Mouse (Mus musculus): ENCODE measurements around the gene Nudt17. TPM values are rescaled to one million over a fixed set of nuclear protein-coding genes. Genes with fewer than 3 reads are reported as not detected.
"Not testable (repeated sequence)": the region's sequence is repeated elsewhere in the genome, so short reads cannot be mapped to it uniquely, and the experiment has no call there.

The Nudt17 gene
- polyA plus RNA-seq, 1 experiment from 2014 or later: 21.7 TPM

- Histone ChIP-seq H3K36me3 (ENCODE audit: control insufficient read depth, insufficient read depth, low read length) (no peaks in the 10 kb centered on the region), H3K4me2 (ENCODE audit: low read depth, low read length) (no peak overlapping the region), H3K27me3 (ENCODE audit: control insufficient read depth, insufficient read depth, low read length) (no peaks in the 10 kb centered on the region), H3K4me3 (ENCODE audit: low read depth, low read length) (no peak overlapping the region), H3K9ac (replicated peaks; ENCODE audit: low read depth, low read length) (no peak overlapping the region), H3K9me3 (ENCODE audit: control insufficient read depth, low read length) (no peaks in the 10 kb centered on the region), H3K27ac (ENCODE audit: low read depth, low read length) (no peak overlapping the region), H3K4me1 (ENCODE audit: control insufficient read depth, insufficient read depth, low read length) (no peaks in the 10 kb centered on the region)
- no peak for ATAC-seq (ENCODE audit: low read depth)
- WGBS: 92% methylated on average over 5 of the region's 5 CpGs
These were observed 39.8 kb downstream of the Nudt17 start for GRCm38 (mm10) chr3:96668424-96669067.

DNA sequence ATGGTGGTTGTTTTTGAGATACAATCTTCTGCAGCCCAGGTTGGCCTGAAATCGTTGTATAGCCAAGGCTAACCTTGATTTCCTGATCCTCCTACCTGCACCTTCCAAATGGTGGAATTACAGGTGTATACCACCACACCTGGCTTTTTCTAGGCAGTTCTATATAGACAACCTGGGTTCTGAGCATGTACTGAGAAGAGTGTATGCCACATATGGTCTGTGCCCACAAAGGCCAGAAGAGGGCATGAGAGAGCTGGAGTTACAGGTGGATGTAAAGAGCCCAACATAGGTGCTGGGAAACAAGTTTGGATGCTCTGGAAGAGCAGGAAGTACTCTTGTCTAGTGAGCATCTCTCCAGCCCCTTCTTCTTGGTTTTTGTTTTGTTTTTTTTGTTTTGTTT lies 41.0 kb downstream of the Nudt17 start:
- Histone ChIP-seq H3K4me1 (ENCODE audit: control insufficient read depth, insufficient read depth, low read length) (0 out of 2 replicates have a peak, but pooled peaks cover 2% of the 10 kb centered on the region), H3K9ac (replicated peaks; ENCODE audit: low read depth, low read length) (no peak overlapping the region), H3K9me3 (ENCODE audit: control insufficient read depth, low read length) (no peaks in the 10 kb centered on the region), H3K27me3 (ENCODE audit: control insufficient read depth, insufficient read depth, low read length) (no peaks in the 10 kb centered on the region), H3K4me2 (ENCODE audit: low read depth, low read length) (no peak overlapping the region), H3K4me3 (ENCODE audit: low read depth, low read length) (no peak overlapping the region), H3K36me3 (ENCODE audit: control insufficient read depth, insufficient read depth, low read length) (no peaks in the 10 kb centered on the region), H3K27ac (ENCODE audit: low read depth, low read length) (no peak overlapping the region)
- no peak for ATAC-seq (ENCODE audit: low read depth)
- 41% methylated on average over 1 of the region's 1 CpGs for WGBS

GRCm38 (mm10) chr3:96666916-96667315 lies 41.4 kb downstream of the Nudt17 start:
- Histone ChIP-seq H3K36me3 (ENCODE audit: control insufficient read depth, insufficient read depth, low read length) (no peaks in the 10 kb centered on the region), H3K27ac (ENCODE audit: low read depth, low read length) (no peak overlapping the region), H3K4me2 (ENCODE audit: low read depth, low read length) (no peak overlapping the region), H3K9me3 (ENCODE audit: control insufficient read depth, low read length) (no peaks in the 10 kb centered on the region), H3K27me3 (ENCODE audit: control insufficient read depth, insufficient read depth, low read length) (no peaks in the 10 kb centered on the region), H3K4me3 (ENCODE audit: low read depth, low read length) (no peak overlapping the region), H3K9ac (replicated peaks; ENCODE audit: low read depth, low read length) (no peak overlapping the region), H3K4me1 (ENCODE audit: control insufficient read depth, insufficient read depth, low read length) (0 out of 2 replicates have a peak, but pooled peaks cover 2% of the 10 kb centered on the region)
- ATAC-seq (ENCODE audit: low read depth): no peak
- WGBS: 94% methylated on average over 5 of the region's 5 CpGs

DNA sequence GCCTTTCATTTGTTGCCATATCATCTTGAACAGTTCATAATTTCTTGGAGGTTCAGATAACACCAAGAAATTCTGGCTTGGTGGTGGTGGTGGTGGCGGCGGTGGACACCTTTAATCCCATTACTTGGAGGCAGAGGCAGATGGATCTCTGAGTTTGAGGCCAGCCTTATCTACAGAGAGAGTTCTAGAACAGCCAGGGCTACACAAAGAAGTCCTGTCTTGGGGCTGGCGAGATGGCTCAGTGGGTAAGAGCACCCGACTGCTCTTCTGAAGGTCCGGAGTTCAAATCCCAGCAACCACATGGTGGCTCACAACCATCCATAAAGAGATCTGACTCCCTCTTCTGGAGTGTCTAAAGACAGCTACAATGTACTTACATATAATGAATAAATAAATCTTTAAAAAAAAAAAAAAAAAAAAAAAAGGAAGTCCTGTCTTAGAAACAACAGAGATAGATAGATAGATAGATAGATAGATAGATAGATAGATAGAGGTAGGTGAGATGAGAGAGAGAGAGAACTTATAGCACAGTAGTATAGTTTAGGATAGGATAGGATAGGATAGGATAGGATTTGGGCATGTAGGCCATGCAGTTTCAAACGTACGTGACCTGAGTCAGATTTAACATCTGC lies 42.5 kb downstream of the Nudt17 start:
- H3K36me3 ChIP-seq (ENCODE audit: control insufficient read depth, insufficient read depth, low read length); H3K4me3 ChIP-seq (ENCODE audit: low read depth, low read length); ATAC-seq (ENCODE audit: low read depth); H3K27me3 ChIP-seq (ENCODE audit: control insufficient read depth, insufficient read depth, low read length); H3K9ac ChIP-seq (replicated peaks; ENCODE audit: low read depth, low read length); H3K9me3 ChIP-seq (ENCODE audit: control insufficient read depth, low read length); H3K4me1 ChIP-seq (ENCODE audit: control insufficient read depth, insufficient read depth, low read length); H3K4me2 ChIP-seq (ENCODE audit: low read depth, low read length); H3K27ac ChIP-seq (ENCODE audit: low read depth, low read length): not testable (repeated sequence)
- WGBS: 84% methylated on average over 7 of the region's 7 CpGs

DNA sequence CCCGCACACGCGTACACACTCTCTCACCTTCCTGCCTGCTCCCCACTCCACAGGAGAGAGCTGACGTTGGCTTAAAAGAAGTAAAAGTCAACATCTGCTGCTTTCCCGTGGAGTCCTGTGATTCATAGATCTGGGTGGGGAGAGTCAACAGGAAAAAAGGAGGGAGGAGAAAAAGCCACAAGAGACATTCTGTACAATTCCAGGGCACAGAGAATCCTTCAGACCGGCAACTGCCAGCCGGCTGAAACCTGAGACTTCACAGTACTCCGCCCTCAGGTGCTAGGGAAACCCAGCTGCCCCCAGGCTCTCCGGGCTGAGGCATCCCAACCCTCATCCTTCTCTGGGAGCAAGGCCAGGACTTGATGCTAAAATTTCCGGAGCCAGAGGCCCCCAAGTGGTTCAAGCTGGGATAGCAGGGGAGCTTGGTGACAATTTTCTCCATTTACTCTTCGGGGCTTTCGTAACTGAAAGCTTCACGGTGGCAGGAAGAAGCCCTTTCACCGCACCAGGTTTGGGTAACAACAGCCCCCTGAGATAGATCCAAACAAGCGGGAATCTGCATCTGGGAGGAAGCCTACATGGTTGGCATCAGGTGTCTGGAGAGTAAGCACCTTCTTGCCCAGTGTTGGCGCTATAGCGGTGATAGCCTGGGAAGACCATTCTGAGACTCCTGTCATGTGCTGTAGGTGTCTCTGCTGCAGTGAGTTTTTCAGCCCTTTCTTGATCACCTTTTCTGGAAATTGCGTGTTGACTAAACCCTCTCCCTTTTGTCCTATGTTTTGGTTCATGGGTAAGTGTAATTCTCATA lies 44.7 kb downstream of the Nudt17 start:
- H3K9ac ChIP-seq (replicated peaks; ENCODE audit: low read depth, low read length): 0 out of 2 replicates have a peak overlapping the region, but pooled peaks have one; percentile 3
- peak; percentile 80; the same call in 1 of the 2 replicates for ATAC-seq (ENCODE audit: low read depth)
- 0 out of 2 replicates have a peak, but pooled peaks cover 2% of the 10 kb centered on the region for H3K4me1 ChIP-seq (ENCODE audit: control insufficient read depth, insufficient read depth, low read length)
- H3K4me3 ChIP-seq (ENCODE audit: low read depth, low read length): peak overlapping the region; percentile 24; the same call in 1 of the 2 replicates
- H3K36me3 ChIP-seq (ENCODE audit: control insufficient read depth, insufficient read depth, low read length): no peaks in the 10 kb centered on the region
- peak overlapping the region; percentile 55 for H3K4me2 ChIP-seq (ENCODE audit: low read depth, low read length)
- WGBS: 5% methylated on average over 17 of the region's 18 CpGs
- H3K27ac ChIP-seq (ENCODE audit: low read depth, low read length): peak overlapping the region; percentile 12; the same call in 1 of the 2 replicates
- no peaks in the 10 kb centered on the region for H3K27me3 ChIP-seq (ENCODE audit: control insufficient read depth, insufficient read depth, low read length)
- H3K9me3 ChIP-seq (ENCODE audit: control insufficient read depth, low read length): no peaks in the 10 kb centered on the region

DNA sequence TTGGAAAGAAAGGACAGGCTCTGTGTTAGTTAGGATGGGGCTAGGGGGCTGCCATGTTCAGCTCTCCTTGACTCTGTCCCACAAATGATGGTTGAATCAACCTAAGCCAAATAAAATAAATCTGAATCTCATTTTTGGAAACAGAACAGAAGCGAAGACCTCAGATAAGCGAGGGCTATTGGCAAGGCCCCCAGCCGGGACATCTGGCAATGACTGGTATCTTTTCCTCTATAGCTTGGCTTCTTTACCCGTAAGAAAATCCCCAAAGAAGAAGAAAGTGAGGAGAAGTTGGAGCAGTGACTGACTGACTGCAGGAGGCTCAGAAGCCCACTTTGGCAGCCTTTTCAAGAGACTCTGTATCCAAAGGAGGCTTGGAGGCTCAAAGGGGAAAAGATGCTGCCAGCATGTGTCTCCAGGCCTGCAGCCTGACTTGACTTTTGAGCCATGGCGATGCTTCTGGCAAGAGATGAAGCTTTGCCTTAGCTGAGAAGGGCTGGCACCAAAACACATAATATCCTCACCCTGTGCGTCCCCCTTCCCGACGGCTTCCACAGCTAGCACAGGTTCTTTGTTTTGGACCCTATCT lies 45.5 kb downstream of the Nudt17 start:
- no peak for ATAC-seq (ENCODE audit: low read depth)
- H3K9ac ChIP-seq (replicated peaks; ENCODE audit: low read depth, low read length): 0 out of 2 replicates have a peak overlapping the region, but pooled peaks have one; percentile 3
- H3K4me1 ChIP-seq (ENCODE audit: control insufficient read depth, insufficient read depth, low read length): 0 out of 2 replicates have a peak, but pooled peaks cover 2% of the 10 kb centered on the region
- peak overlapping the region; percentile 55 for H3K4me2 ChIP-seq (ENCODE audit: low read depth, low read length)
- H3K36me3 ChIP-seq (ENCODE audit: control insufficient read depth, insufficient read depth, low read length): no peaks in the 10 kb centered on the region
- WGBS: 42% methylated on average over 8 of the region's 8 CpGs
- H3K4me3 ChIP-seq (ENCODE audit: low read depth, low read length): no peak overlapping the region
- no peaks in the 10 kb centered on the region for H3K27me3 ChIP-seq (ENCODE audit: control insufficient read depth, insufficient read depth, low read length)
- peak overlapping the region; percentile 12; the same call in 1 of the 2 replicates for H3K27ac ChIP-seq (ENCODE audit: low read depth, low read length)
- no peaks in the 10 kb centered on the region for H3K9me3 ChIP-seq (ENCODE audit: control insufficient read depth, low read length)

- Histone ChIP-seq H3K9me3 (ENCODE audit: control insufficient read depth, low read length) (no peaks in the 10 kb centered on the region), H3K4me2 (ENCODE audit: low read depth, low read length) (no peak overlapping the region), H3K9ac (replicated peaks; ENCODE audit: low read depth, low read length) (no peak overlapping the region), H3K36me3 (ENCODE audit: control insufficient read depth, insufficient read depth, low read length) (no peaks in the 10 kb centered on the region), H3K4me3 (ENCODE audit: low read depth, low read length) (no peak overlapping the region), H3K27me3 (ENCODE audit: control insufficient read depth, insufficient read depth, low read length) (no peaks in the 10 kb centered on the region), H3K4me1 (ENCODE audit: control insufficient read depth, insufficient read depth, low read length) (0 out of 2 replicates have a peak, but pooled peaks cover 2% of the 10 kb centered on the region), H3K27ac (ENCODE audit: low read depth, low read length) (no peak overlapping the region)
- no peak for ATAC-seq (ENCODE audit: low read depth)
- WGBS: 91% methylated on average over 2 of the region's 2 CpGs
These were observed 47.5 kb downstream of the Nudt17 start for GRCm38 (mm10) chr3:96660901-96661300.
